Mouse (Mus musculus): ENCODE results near the gene Erv3. TPM values are rescaled to one million over a fixed set of nuclear protein-coding genes. Genes with fewer than 3 reads are reported as not detected.

The Erv3 gene
- polyA plus RNA-seq, 1 experiment from 2014 or later, result not detected

- Histone ChIP-seq H3K9ac (no peak overlapping the region), H3K9me3 (no peaks in the 10 kb centered on the region), H3K36me3 (no peaks in the 10 kb centered on the region), H3K4me3 (no peak overlapping the region), H3K27me3 (replicated peaks) (no peaks in the 10 kb centered on the region), H3K4me2 (replicated peaks) (no peak overlapping the region), H3K4me1 (no peaks in the 10 kb centered on the region), H3K27ac (no peak overlapping the region)
- WGBS, result 32% methylated on average over 5 of the region's 5 CpGs
- no peak for ATAC-seq (ENCODE audit: low FRiP score, low read depth)
Measured at GRCm38 (mm10) chr2:131892534-131892933, 33.0 kb upstream of the Erv3 start.

GRCm38 (mm10) chr2:131888233-131888632, 28.7 kb upstream of the Erv3 start:
- no peak overlapping the region for H3K4me3 ChIP-seq
- no peaks in the 10 kb centered on the region for H3K36me3 ChIP-seq
- no peak overlapping the region for H3K9ac ChIP-seq
- H3K4me2 ChIP-seq (replicated peaks), result no peak overlapping the region
- H3K4me1 ChIP-seq, result peaks cover 3% of the 10 kb centered on the region; the same call in 1 of the 2 replicates
- H3K9me3 ChIP-seq, result no peaks in the 10 kb centered on the region
- ATAC-seq (ENCODE audit: low FRiP score, low read depth), result no peak
- WGBS, result 76% methylated on average over 7 of the region's 7 CpGs
- no peaks in the 10 kb centered on the region for H3K27me3 ChIP-seq (replicated peaks)
- no peak overlapping the region for H3K27ac ChIP-seq

GRCm38 (mm10) chr2:131886503-131887160, 27.1 kb upstream of the Erv3 start:
- no peak overlapping the region for H3K9ac ChIP-seq
- peaks cover 4% of the 10 kb centered on the region; the same call in 1 of the 2 replicates for H3K4me1 ChIP-seq
- 92% methylated on average over 6 of the region's 6 CpGs for WGBS
- no peaks in the 10 kb centered on the region for H3K9me3 ChIP-seq
- no peak overlapping the region for H3K27ac ChIP-seq
- no peak for ATAC-seq (ENCODE audit: low FRiP score, low read depth)
- H3K36me3 ChIP-seq, result no peaks in the 10 kb centered on the region
- H3K4me2 ChIP-seq (replicated peaks), result no peak overlapping the region
- no peak overlapping the region for H3K4me3 ChIP-seq
- H3K27me3 ChIP-seq (replicated peaks), result no peaks in the 10 kb centered on the region

- H3K4me2 ChIP-seq (replicated peaks), result no peak overlapping the region
- ATAC-seq (ENCODE audit: low FRiP score, low read depth), result no peak
- H3K4me3 ChIP-seq, result no peak overlapping the region
- no peak overlapping the region for H3K9ac ChIP-seq
- no peak overlapping the region for H3K27ac ChIP-seq
- WGBS, result 77% methylated on average over 2 of the region's 2 CpGs
- peaks cover 4% of the 10 kb centered on the region; the same call in 1 of the 2 replicates for H3K4me1 ChIP-seq
- no peaks in the 10 kb centered on the region for H3K36me3 ChIP-seq
- H3K9me3 ChIP-seq, result no peaks in the 10 kb centered on the region
- H3K27me3 ChIP-seq (replicated peaks), result no peaks in the 10 kb centered on the region
Measured at GRCm38 (mm10) chr2:131883136-131883535, 23.6 kb upstream of the Erv3 start.

GRCm38 (mm10) chr2:131881766-131882165, 22.2 kb upstream of the Erv3 start:
- 63% methylated on average over 4 of the region's 4 CpGs for WGBS
- no peaks in the 10 kb centered on the region for H3K9me3 ChIP-seq
- H3K27me3 ChIP-seq (replicated peaks), result no peaks in the 10 kb centered on the region
- no peaks in the 10 kb centered on the region for H3K36me3 ChIP-seq
- no peak overlapping the region for H3K27ac ChIP-seq
- H3K4me3 ChIP-seq, result no peak overlapping the region
- no peak overlapping the region for H3K4me2 ChIP-seq (replicated peaks)
- peaks cover 4% of the 10 kb centered on the region; the same call in 1 of the 2 replicates for H3K4me1 ChIP-seq
- H3K9ac ChIP-seq, result no peak overlapping the region
- ATAC-seq (ENCODE audit: low FRiP score, low read depth), result no peak

- no peak for ATAC-seq (ENCODE audit: low FRiP score, low read depth)
- 95% methylated on average over 7 of the region's 7 CpGs for WGBS
- 0 out of 2 replicates have a peak, but pooled peaks cover 3% of the 10 kb centered on the region for H3K9me3 ChIP-seq
- H3K27me3 ChIP-seq (replicated peaks), result no peaks in the 10 kb centered on the region
- no peak overlapping the region for H3K27ac ChIP-seq
- no peak overlapping the region for H3K4me3 ChIP-seq
- no peaks in the 10 kb centered on the region for H3K36me3 ChIP-seq
- no peak overlapping the region for H3K4me2 ChIP-seq (replicated peaks)
- no peak overlapping the region for H3K9ac ChIP-seq
- H3K4me1 ChIP-seq, result no peaks in the 10 kb centered on the region
Measured at GRCm38 (mm10) chr2:131876551-131877265, 17.2 kb upstream of the Erv3 start.

GRCm38 (mm10) chr2:131873376-131873775, 13.8 kb upstream of the Erv3 start:
- H3K27me3 ChIP-seq (replicated peaks), result no peaks in the 10 kb centered on the region
- no peaks in the 10 kb centered on the region for H3K4me1 ChIP-seq
- 89% methylated on average over 1 of the region's 1 CpGs for WGBS
- no peak overlapping the region for H3K27ac ChIP-seq
- H3K9ac ChIP-seq, result no peak overlapping the region
- no peak overlapping the region for H3K4me2 ChIP-seq (replicated peaks)
- ATAC-seq (ENCODE audit: low FRiP score, low read depth), result no peak
- H3K4me3 ChIP-seq, result no peak overlapping the region
- H3K36me3 ChIP-seq, result no peaks in the 10 kb centered on the region
- 0 out of 2 replicates have a peak, but pooled peaks cover 4% of the 10 kb centered on the region for H3K9me3 ChIP-seq

- WGBS, result 89% methylated on average over 5 of the region's 5 CpGs
- H3K9me3 ChIP-seq, result 0 out of 2 replicates have a peak, but pooled peaks cover 4% of the 10 kb centered on the region
- no peaks in the 10 kb centered on the region for H3K4me1 ChIP-seq
- H3K36me3 ChIP-seq, result no peaks in the 10 kb centered on the region
- ATAC-seq (ENCODE audit: low FRiP score, low read depth), result no peak
- H3K27me3 ChIP-seq (replicated peaks), result no peaks in the 10 kb centered on the region
- no peak overlapping the region for H3K9ac ChIP-seq
- no peak overlapping the region for H3K27ac ChIP-seq
- H3K4me2 ChIP-seq (replicated peaks), result no peak overlapping the region
- H3K4me3 ChIP-seq, result no peak overlapping the region
Measured at GRCm38 (mm10) chr2:131868983-131869382, 9.4 kb upstream of the Erv3 start.

- ATAC-seq (ENCODE audit: low FRiP score, low read depth), result no peak
- H3K36me3 ChIP-seq, result no peaks in the 10 kb centered on the region
Measured at GRCm38 (mm10) chr2:131866676-131867075, 7.1 kb upstream of the Erv3 start.

GRCm38 (mm10) chr2:131864262-131864796, 4.8 kb upstream of the Erv3 start:
- Histone ChIP-seq H3K9ac (no peak overlapping the region), H3K4me2 (replicated peaks) (no peak overlapping the region), H3K27me3 (replicated peaks) (no peaks in the 10 kb centered on the region), H3K27ac (no peak overlapping the region), H3K4me3 (no peak overlapping the region), H3K4me1 (no peaks in the 10 kb centered on the region; the same call in 1 of the 2 replicates), H3K9me3 (no peaks in the 10 kb centered on the region), H3K36me3 (no peaks in the 10 kb centered on the region)
- 77% methylated on average over 2 of the region's 2 CpGs for WGBS
- ATAC-seq (ENCODE audit: low FRiP score, low read depth), result no peak

More at GRCm38 (mm10) chr2:131866676-131867075, 7.1 kb upstream of the Erv3 start:
- Histone ChIP-seq H3K27me3 (replicated peaks) (no peaks in the 10 kb centered on the region), H3K27ac (no peak overlapping the region), H3K4me3 (no peak overlapping the region), H3K9me3 (0 out of 2 replicates have a peak, but pooled peaks cover under 1% of the 10 kb centered on the region), H3K4me1 (no peaks in the 10 kb centered on the region; the same call in 1 of the 2 replicates), H3K4me2 (replicated peaks) (no peak overlapping the region), H3K9ac (no peak overlapping the region)

- ATAC-seq (ENCODE audit: low FRiP score, low read depth), result peak; percentile 39
- no peaks in the 10 kb centered on the region for H3K36me3 ChIP-seq
- H3K27ac ChIP-seq, result no peak overlapping the region
- H3K9ac ChIP-seq, result no peak overlapping the region
- H3K4me3 ChIP-seq, result no peak overlapping the region
- H3K4me1 ChIP-seq, result no peaks in the 10 kb centered on the region; the same call in 1 of the 2 replicates
- no peak overlapping the region for H3K4me2 ChIP-seq (replicated peaks)
- WGBS, result 90% methylated on average over 3 of the region's 3 CpGs
- no peaks in the 10 kb centered on the region for H3K9me3 ChIP-seq
- H3K27me3 ChIP-seq (replicated peaks), result no peaks in the 10 kb centered on the region
Measured at GRCm38 (mm10) chr2:131863472-131863871, 3.9 kb upstream of the Erv3 start.

GRCm38 (mm10) chr2:131862617-131863275, 3.2 kb upstream of the Erv3 start:
- Histone ChIP-seq H3K4me2 (replicated peaks) (no peak overlapping the region), H3K27me3 (replicated peaks) (no peaks in the 10 kb centered on the region), H3K36me3 (no peaks in the 10 kb centered on the region), H3K4me3 (no peak overlapping the region), H3K9me3 (no peaks in the 10 kb centered on the region), H3K27ac (no peak overlapping the region), H3K4me1 (no peaks in the 10 kb centered on the region; the same call in 1 of the 2 replicates), H3K9ac (no peak overlapping the region)
- WGBS, result 38% methylated on average over 3 of the region's 3 CpGs
- ATAC-seq (ENCODE audit: low FRiP score, low read depth), result peak; percentile 80

Measured in neural tube, embryonic 12.5 days (tissue).